ENCODE assay signal across 22 mouse cellular contexts in the genomic region with DNA sequence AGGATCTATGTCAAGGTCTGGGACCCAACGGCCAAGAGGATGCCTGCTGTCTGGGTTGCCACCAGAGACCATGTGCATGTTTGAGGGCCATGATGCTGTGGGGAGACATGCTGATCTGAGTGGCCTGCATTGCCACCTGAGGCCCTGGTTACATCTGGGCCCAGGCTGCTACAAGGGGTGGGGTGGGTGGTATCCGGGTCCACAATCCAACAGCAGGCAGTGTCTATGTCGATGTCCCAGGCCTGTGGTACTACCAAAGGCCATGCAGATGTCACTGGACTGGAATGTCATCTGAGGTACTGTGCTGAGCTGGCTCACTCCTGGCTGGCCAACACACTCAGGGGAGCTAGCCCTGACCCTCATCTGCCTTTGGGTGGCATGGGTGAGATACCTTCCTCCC.
DNase-seq lines count a peak whose midpoint lies in the region; ATAC-seq and TF ChIP-seq lines count a peak whose summit lies in the region.
"Had no signal": no experiment of that assay in that cellular context is flagged by ENCODE, and none has a peak within 500 bp of the region (broad histone marks: within the 10 kb centered on the region; RNA-seq: fewer than 3 reads in every experiment).

No protein-coding gene starts in this region.

- no peaks in the 10 kb centered on the region for H3K36me3 ChIP-seq in hindbrain, embryonic 11.5 days (ENCODE audit: control insufficient read depth, insufficient read depth, low read length)
- no peaks in the 10 kb centered on the region for H3K36me3 ChIP-seq in hindbrain, embryonic 10.5 days
- no peaks in the 10 kb centered on the region for H3K36me3 ChIP-seq in liver, embryonic 14.5 days (replicated peaks; ENCODE audit: control insufficient read depth, insufficient read depth, low read depth)
- no peaks in the 10 kb centered on the region for H3K36me3 ChIP-seq in liver, embryonic 11.5 days (ENCODE audit: control insufficient read depth, insufficient read depth, low read length)
- H3K36me3 ChIP-seq in neural tube, embryonic 12.5 days, result no peaks in the 10 kb centered on the region
- no peaks in the 10 kb centered on the region for H3K36me3 ChIP-seq in neural tube, embryonic 15.5 days
- H3K36me3 ChIP-seq: hindbrain, embryonic 12.5 days; lung, embryonic 15.5 days had no signal

- H3K9ac ChIP-seq in hindbrain, embryonic 11.5 days (ENCODE audit: low read depth, low read length), result no peak overlapping the region
- H3K9ac ChIP-seq in liver, embryonic 14.5 days (replicated peaks), result no peak overlapping the region
- no peak overlapping the region for H3K9ac ChIP-seq in liver, embryonic 11.5 days (ENCODE audit: low read depth, low read length)
- no peak overlapping the region for H3K9ac ChIP-seq in neural tube, embryonic 12.5 days
- no peak overlapping the region for H3K9ac ChIP-seq in neural tube, embryonic 15.5 days (replicated peaks)
- H3K9ac ChIP-seq: hindbrain, embryonic 12.5 days; limb, embryonic 13.5 days; lung, embryonic 15.5 days had no signal

- no peak overlapping the region for H3K4me3 ChIP-seq in hindbrain, embryonic 11.5 days (ENCODE audit: low read depth, low read length)
- no peak overlapping the region for H3K4me3 ChIP-seq in hindbrain, embryonic 10.5 days
- H3K4me3 ChIP-seq in liver, embryonic 14.5 days (ENCODE audit: insufficient read depth in 1 of 2, low read depth in 2 of 2, low read length in 2 of 2), result no peak overlapping the region
- H3K4me3 ChIP-seq in liver, embryonic 11.5 days (ENCODE audit: low read depth, low read length), result no peak overlapping the region
- H3K4me3 ChIP-seq in neural tube, embryonic 12.5 days, result no peak overlapping the region
- no peak overlapping the region for H3K4me3 ChIP-seq in neural tube, embryonic 15.5 days (replicated peaks)
- H3K4me3 ChIP-seq: hindbrain, embryonic 12.5 days; limb, embryonic 13.5 days; lung, embryonic 15.5 days had no signal

- DNase-seq in hindbrain, embryonic 11.5 days (ENCODE audit: low spot score), result no peak
- DNase-seq in hindbrain, embryonic 10.5 days (ENCODE audit: low spot score), result no peak
- no peak for DNase-seq in liver, embryonic 14.5 days (ENCODE audit: low read depth in 3 of 3, low spot score in 3 of 3)
- no peak for DNase-seq in liver, embryonic 11.5 days (ENCODE audit: low spot score)
- DNase-seq in thymus, postnatal 36 days, result no peak
- DNase-seq: adrenal gland, postnatal 36 days; B cell, adult 2 months; cerebellum, adult 11-12 months; cerebellum, postnatal 14 days; gastrocnemius, postnatal 14 days; kidney, adult 11 months; kidney, postnatal 10 days; layer of hippocampus, postnatal 36 days; right cerebral cortex, postnatal 14 days; spleen, adult 18-20 months; thymus, adult 18-20 months had no signal

- TF ChIP-seq CTCF in liver, embryonic 14.5 days (IDR thresholded peaks at IDR 0.05; ENCODE audit: low read depth), result no peak

- H3K9me3 ChIP-seq in hindbrain, embryonic 11.5 days (ENCODE audit: control insufficient read depth, low read length), result no peaks in the 10 kb centered on the region
- H3K9me3 ChIP-seq in hindbrain, embryonic 10.5 days, result no peaks in the 10 kb centered on the region
- H3K9me3 ChIP-seq in liver, embryonic 14.5 days (ENCODE audit: control insufficient read depth, low read length), result no peaks in the 10 kb centered on the region
- H3K9me3 ChIP-seq in liver, embryonic 11.5 days (ENCODE audit: control insufficient read depth, low read length), result no peaks in the 10 kb centered on the region
- H3K9me3 ChIP-seq in neural tube, embryonic 12.5 days, result no peaks in the 10 kb centered on the region
- H3K9me3 ChIP-seq in neural tube, embryonic 15.5 days (replicated peaks), result no peaks in the 10 kb centered on the region
- H3K9me3 ChIP-seq: hindbrain, embryonic 12.5 days; limb, embryonic 13.5 days; lung, embryonic 15.5 days had no signal

- 96% methylated on average over 3 of the region's 3 CpGs for WGBS in hindbrain, embryonic 11.5 days
- 92% methylated on average over 3 of the region's 3 CpGs for WGBS in hindbrain, embryonic 10.5 days
- 83% methylated on average over 3 of the region's 3 CpGs for WGBS in liver, embryonic 14.5 days (ENCODE audit: insufficient replicate concordance)
- 92% methylated on average over 3 of the region's 3 CpGs for WGBS in liver, embryonic 11.5 days
- 94% methylated on average over 3 of the region's 3 CpGs for WGBS in neural tube, embryonic 12.5 days
- WGBS in neural tube, embryonic 15.5 days, result 100% methylated on average over 3 of the region's 3 CpGs

- no peak overlapping the region for H3K27ac ChIP-seq in hindbrain, embryonic 11.5 days (ENCODE audit: low read depth, low read length)
- no peak overlapping the region for H3K27ac ChIP-seq in hindbrain, embryonic 10.5 days
- H3K27ac ChIP-seq in liver, embryonic 14.5 days, result no peak overlapping the region
- no peak overlapping the region for H3K27ac ChIP-seq in liver, embryonic 11.5 days (ENCODE audit: low read depth, low read length)
- H3K27ac ChIP-seq in neural tube, embryonic 12.5 days, result no peak overlapping the region
- H3K27ac ChIP-seq in neural tube, embryonic 15.5 days (replicated peaks), result no peak overlapping the region
- H3K27ac ChIP-seq: hindbrain, embryonic 12.5 days; limb, embryonic 13.5 days; lung, embryonic 15.5 days; macrophage had no signal

- H3K4me1 ChIP-seq in hindbrain, embryonic 11.5 days (replicated peaks; ENCODE audit: control insufficient read depth, insufficient read depth, low read length), result no peaks in the 10 kb centered on the region
- H3K4me1 ChIP-seq in hindbrain, embryonic 10.5 days (replicated peaks), result no peaks in the 10 kb centered on the region
- peaks cover 0 to 4% of the 10 kb centered on the region in 2 experiments; a peak in 2 of 4 replicates for H3K4me1 ChIP-seq in liver, embryonic 14.5 days (replicated peaks; ENCODE audit: control insufficient read depth in 2 of 2, insufficient read depth in 2 of 2, low read length in 1 of 2)
- no peaks in the 10 kb centered on the region for H3K4me1 ChIP-seq in liver, embryonic 11.5 days (replicated peaks; ENCODE audit: control insufficient read depth, insufficient read depth, low read length)
- H3K4me1 ChIP-seq in neural tube, embryonic 12.5 days, result no peaks in the 10 kb centered on the region
- H3K4me1 ChIP-seq in neural tube, embryonic 15.5 days, result peaks cover 5% of the 10 kb centered on the region; the same call in 1 of the 2 replicates
- H3K4me1 ChIP-seq: hindbrain, embryonic 12.5 days; lung, embryonic 15.5 days had no signal

- peak; percentile 22; the same call in 1 of the 2 replicates for ATAC-seq in hindbrain, embryonic 11.5 days (ENCODE audit: low FRiP score)
- 0 out of 2 replicates have a peak, but pooled peaks have one; percentile 9 for ATAC-seq in liver, embryonic 14.5 days (ENCODE audit: insufficient read depth)
- ATAC-seq in liver, embryonic 11.5 days (replicated peaks; ENCODE audit: low FRiP score), result no peak
- ATAC-seq in neural tube, embryonic 12.5 days (ENCODE audit: low FRiP score, low read depth), result 0 out of 2 replicates have a peak, but pooled peaks have one; percentile 21
- no peak for ATAC-seq in neural tube, embryonic 15.5 days (ENCODE audit: low FRiP score)

- no peak for TF ChIP-seq EP300 in liver, embryonic 14.5 days (IDR thresholded peaks at IDR 0.05; ENCODE audit: low read depth)

- no peak overlapping the region for H3K4me2 ChIP-seq in hindbrain, embryonic 11.5 days (replicated peaks; ENCODE audit: low read depth, low read length)
- H3K4me2 ChIP-seq in liver, embryonic 14.5 days (ENCODE audit: low read depth), result no peak overlapping the region
- H3K4me2 ChIP-seq in liver, embryonic 11.5 days, result no peak overlapping the region
- H3K4me2 ChIP-seq in neural tube, embryonic 12.5 days (replicated peaks), result no peak overlapping the region
- no peak overlapping the region for H3K4me2 ChIP-seq in neural tube, embryonic 15.5 days
- H3K4me2 ChIP-seq: hindbrain, embryonic 12.5 days; limb, embryonic 13.5 days; lung, embryonic 15.5 days had no signal

- H3K27me3 ChIP-seq in hindbrain, embryonic 11.5 days (ENCODE audit: control insufficient read depth, insufficient read depth, low read length), result no peaks in the 10 kb centered on the region
- no peaks in the 10 kb centered on the region for H3K27me3 ChIP-seq in hindbrain, embryonic 10.5 days (ENCODE audit: insufficient read depth, poor library complexity, severe bottlenecking)
- H3K27me3 ChIP-seq in liver, embryonic 14.5 days (ENCODE audit: control insufficient read depth, insufficient read depth, low read length), result no peaks in the 10 kb centered on the region
- H3K27me3 ChIP-seq in liver, embryonic 11.5 days (replicated peaks; ENCODE audit: control insufficient read depth, insufficient read depth, low read length), result no peaks in the 10 kb centered on the region
- H3K27me3 ChIP-seq in neural tube, embryonic 12.5 days (replicated peaks), result no peaks in the 10 kb centered on the region
- H3K27me3 ChIP-seq in neural tube, embryonic 15.5 days (replicated peaks), result no peaks in the 10 kb centered on the region
- H3K27me3 ChIP-seq: hindbrain, embryonic 12.5 days; limb, embryonic 13.5 days; lung, embryonic 15.5 days had no signal

Comparison
In these comparisons a context has a peak if more than half of its experiments do, and no peak if none do; other contexts are left out.
1. ATAC-seq: peak in hindbrain, embryonic 11.5 days (single experiment), liver, embryonic 14.5 days (single experiment) and neural tube, embryonic 12.5 days (single experiment); none in liver, embryonic 11.5 days (single experiment) and neural tube, embryonic 15.5 days (single experiment).